Mouse (Mus musculus) brown adipose tissue, adult 24 weeks (tissue): Measurements from ENCODE around the gene Hoxc10. TPM values are rescaled to one million over a fixed set of nuclear protein-coding genes. Genes with fewer than 3 reads are reported as not detected.

Source experiments
- H3K27ac ChIP-seq: fragments of 200-500 bp; replicated peaks from 2 replicates; pipeline ENCODE4 v1.5.1; 2012; ENCODE audit warnings: low read depth, mild to moderate bottlenecking, low read length
- H3K4me1 ChIP-seq: fragments of 200-500 bp; 2 replicates; pipeline ENCODE4 v1.6.1; 2012; ENCODE audit warnings: low read length, mixed read lengths; ENCODE audit not compliant: control insufficient read depth, insufficient read depth, insufficient read length
- H3K4me3 ChIP-seq: fragments of 200-500 bp; 2 replicates; pipeline ENCODE4 v1.5.1; 2012; ENCODE audit warnings: low read depth, mild to moderate bottlenecking, low read length, moderate library complexity; ENCODE audit not compliant: insufficient read depth
- polyA plus RNA-seq: library from polyadenylated mRNA; stranded (reverse); fragments of >200 nt; gene quantifications from 2 replicates; pipeline ENCODE4 v1.2.4, GENCODE M21; 2012; ENCODE audit not compliant: missing spikeins, insufficient read depth, insufficient read length

Gene Hoxc10
- polyA plus RNA-seq, 1 experiment = not detected

GRCm38 (mm10) chr15:103015406-103016166 is 49.0 kb downstream of the Hoxc10 start:
- H3K4me3 ChIP-seq = peak overlapping the region; percentile 74
- H3K27ac ChIP-seq = peak overlapping the region; percentile 78
- H3K4me1 ChIP-seq = 0 out of 2 replicates have a peak, but pooled peaks cover 5% of the 10 kb centered on the region

- H3K27ac ChIP-seq = peak within 1 kb of the TSS; percentile 12; the same call in 1 of the 2 replicates
- no peak within 1 kb of the TSS for H3K4me3 ChIP-seq
- 0 out of 2 replicates have a peak, but pooled peaks cover 3% of the 10 kb centered on the region for H3K4me1 ChIP-seq
Measured at GRCm38 (mm10) chr15:103018636-103019035, 52.0 kb downstream of the Hoxc10 start, which contains the start of gene Hoxc4. Gene Hoxc4, plus strand, starts transcription at chr15:103018934.

GRCm38 (mm10) chr15:103020899-103021418 is 54.4 kb downstream of the Hoxc10 start:
- Histone ChIP-seq H3K4me1 (0 out of 2 replicates have a peak, but pooled peaks cover 3% of the 10 kb centered on the region), H3K4me3 (peak overlapping the region; percentile 47), H3K27ac (peak overlapping the region; percentile 70)

Other genes starting within 250 kb of the Hoxc10 start
- gene Calcoco1, start 244.6 kb upstream of the Hoxc10 start, polyA plus RNA-seq = 43.5 and 58.5 TPM in 2 replicates
- not detected in 2 replicates for gene Hoxc13, start 45.7 kb upstream of the Hoxc10 start, polyA plus RNA-seq
- gene Hoxc12, start 30.0 kb upstream of the Hoxc10 start, polyA plus RNA-seq = not detected in 2 replicates
- not detected in 2 replicates for gene Hoxc11, start 12.4 kb upstream of the Hoxc10 start, polyA plus RNA-seq
- gene Hoxc5, start 647 bp downstream of the Hoxc10 start, polyA plus RNA-seq = 14.1 and 15.1 TPM in 2 replicates
- gene Hoxc9, start 9.6 kb downstream of the Hoxc10 start, polyA plus RNA-seq = not detected in 2 replicates
- 8.9 and 9.8 TPM in 2 replicates for gene Hoxc8, start 23.8 kb downstream of the Hoxc10 start, polyA plus RNA-seq
- 17.1 and 21.7 TPM in 2 replicates for gene Hoxc6, start 31.5 kb downstream of the Hoxc10 start, polyA plus RNA-seq
- gene Hoxc4, start 52.1 kb downstream of the Hoxc10 start, polyA plus RNA-seq = 9.4 and 13.7 TPM in 2 replicates
- gene Smug1, start 200.3 kb downstream of the Hoxc10 start, polyA plus RNA-seq = 6.3 and 10.1 TPM in 2 replicates